Mouse (Mus musculus): Measurements from ENCODE around the gene Serpinb1a. TPM values are rescaled to one million over a fixed set of nuclear protein-coding genes. Genes with fewer than 3 reads are reported as not detected.
"Not testable (repeated sequence)": the region's sequence is repeated elsewhere in the genome, so short reads cannot be mapped to it uniquely, and the experiment has no call there.

The Serpinb1a gene
- polyA plus RNA-seq, 1 experiment from 2014 or later: 31.7 TPM

DNA sequence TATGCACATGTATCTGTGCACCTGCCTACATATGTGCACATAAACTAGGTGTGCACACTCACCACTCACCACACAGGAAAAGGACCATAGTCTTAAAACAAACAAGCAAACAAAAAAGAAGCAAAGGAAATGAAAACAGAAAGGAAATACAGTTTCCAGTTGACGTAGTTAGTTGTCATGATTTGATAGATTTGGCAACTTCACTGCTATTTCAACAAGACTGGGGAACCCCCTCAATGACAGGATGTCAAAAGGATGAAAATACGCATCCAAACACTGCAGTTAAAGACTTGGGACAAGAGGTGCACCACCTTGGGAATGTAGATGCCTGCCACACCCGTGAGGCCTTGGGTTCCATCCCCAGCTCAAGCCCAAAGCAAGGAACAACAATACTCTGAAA, 13.5 kb upstream of the Serpinb1a start:
- H3K4me3 ChIP-seq (replicated peaks); ATAC-seq (ENCODE audit: insufficient number of reproducible peaks, low FRiP score, low TSS enrichment, low read depth); H3K9ac ChIP-seq; H3K4me1 ChIP-seq; H3K27ac ChIP-seq (replicated peaks); H3K27me3 ChIP-seq; H3K9me3 ChIP-seq (replicated peaks); H3K4me2 ChIP-seq (replicated peaks); H3K36me3 ChIP-seq: not testable (repeated sequence)
- 62% methylated on average over 3 of the region's 3 CpGs for WGBS

- Histone ChIP-seq H3K9ac (no peak overlapping the region), H3K4me1 (no peaks in the 10 kb centered on the region), H3K9me3 (replicated peaks) (no peaks in the 10 kb centered on the region), H3K27ac (replicated peaks) (no peak overlapping the region), H3K36me3 (no peaks in the 10 kb centered on the region), H3K4me3 (replicated peaks) (no peak overlapping the region), H3K4me2 (replicated peaks) (no peak overlapping the region), H3K27me3 (no peaks in the 10 kb centered on the region)
- ATAC-seq (ENCODE audit: insufficient number of reproducible peaks, low FRiP score, low TSS enrichment, low read depth): no peak
These were observed 12.5 kb upstream of the Serpinb1a start for GRCm38 (mm10) chr13:32863456-32863855.

DNA sequence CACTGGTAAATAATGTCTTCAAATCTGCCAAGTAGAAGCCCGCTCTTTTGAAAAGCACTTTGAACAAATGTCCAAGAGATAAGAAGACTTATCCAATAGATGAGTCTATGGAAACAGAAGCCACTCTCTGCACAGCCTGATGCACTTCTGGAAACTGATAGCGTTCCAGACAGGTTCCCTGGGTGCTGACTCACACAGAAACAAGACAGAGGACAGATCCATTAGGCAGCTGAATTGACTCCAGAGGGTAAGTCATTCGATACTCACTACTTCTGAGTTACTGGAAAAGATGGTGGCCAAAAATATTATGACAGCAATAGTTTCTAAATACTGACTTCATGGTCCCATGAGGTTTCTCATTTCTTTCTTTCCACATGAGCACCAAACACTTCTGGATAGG, 9.8 kb upstream of the Serpinb1a start:
- Histone ChIP-seq H3K9me3 (replicated peaks) (no peaks in the 10 kb centered on the region), H3K9ac (no peak overlapping the region), H3K4me3 (replicated peaks) (no peak overlapping the region), H3K27me3 (no peaks in the 10 kb centered on the region), H3K4me1 (no peaks in the 10 kb centered on the region), H3K4me2 (replicated peaks) (no peak overlapping the region), H3K27ac (replicated peaks) (no peak overlapping the region), H3K36me3 (no peaks in the 10 kb centered on the region)
- WGBS: 74% methylated on average over 3 of the region's 3 CpGs
- ATAC-seq (ENCODE audit: insufficient number of reproducible peaks, low FRiP score, low TSS enrichment, low read depth): no peak

DNA sequence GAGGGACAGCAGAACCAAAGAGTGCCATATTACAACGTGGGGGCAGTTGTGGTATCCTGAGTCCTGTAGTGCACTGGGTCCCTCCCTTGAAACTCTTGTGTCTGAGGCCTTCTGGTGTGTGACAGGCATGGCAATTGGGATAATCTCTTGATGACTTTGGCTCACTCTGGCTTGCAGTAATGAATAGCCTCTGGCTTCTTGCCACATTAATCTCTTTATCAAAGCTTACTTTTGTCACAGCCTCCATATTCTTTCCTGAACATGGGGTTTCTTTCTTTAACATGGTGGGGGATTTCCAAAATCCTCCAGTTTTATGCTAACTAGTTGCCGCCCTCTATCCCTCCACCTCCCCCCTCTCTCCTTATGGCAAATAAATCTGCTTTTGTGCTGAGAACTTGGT, 2.1 kb upstream of the Serpinb1a start:
- Histone ChIP-seq H3K4me2 (replicated peaks) (no peak overlapping the region), H3K9me3 (replicated peaks) (no peaks in the 10 kb centered on the region), H3K27ac (replicated peaks) (no peak overlapping the region), H3K4me1 (peaks cover 15% of the 10 kb centered on the region), H3K27me3 (no peaks in the 10 kb centered on the region), H3K4me3 (replicated peaks) (no peak overlapping the region), H3K36me3 (no peaks in the 10 kb centered on the region), H3K9ac (no peak overlapping the region)
- WGBS: 57% methylated on average over 2 of the region's 2 CpGs
- ATAC-seq (ENCODE audit: insufficient number of reproducible peaks, low FRiP score, low TSS enrichment, low read depth): no peak

DNA sequence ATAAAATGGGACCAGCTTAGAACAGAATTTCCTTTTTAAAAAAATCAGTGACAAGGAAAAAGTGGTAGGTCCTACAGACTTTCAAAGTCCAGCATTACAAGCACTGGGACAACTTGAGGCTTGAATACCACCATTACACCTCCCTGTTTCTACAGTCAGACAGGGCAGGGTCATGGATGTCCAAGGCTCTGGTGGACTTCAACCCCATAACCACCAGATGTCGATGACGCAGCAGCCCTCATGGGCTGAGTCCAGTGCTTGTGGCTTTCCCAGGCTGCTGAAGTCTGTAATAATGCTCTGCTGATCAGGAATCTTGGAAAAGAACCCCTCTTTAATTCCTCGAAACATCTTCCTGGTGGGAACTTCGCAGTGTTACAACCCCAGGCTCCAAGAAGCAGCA, 1.6 kb upstream of the Serpinb1a start:
- H3K4me2 ChIP-seq (replicated peaks): no peak overlapping the region
- no peak for ATAC-seq (ENCODE audit: insufficient number of reproducible peaks, low FRiP score, low TSS enrichment, low read depth)
- no peak overlapping the region for H3K27ac ChIP-seq (replicated peaks)
- H3K4me1 ChIP-seq: peaks cover 15% of the 10 kb centered on the region
- H3K27me3 ChIP-seq: no peaks in the 10 kb centered on the region
- H3K9me3 ChIP-seq (replicated peaks): no peaks in the 10 kb centered on the region
- 90% methylated on average over 4 of the region's 4 CpGs for WGBS
- H3K36me3 ChIP-seq: no peaks in the 10 kb centered on the region
- no peak overlapping the region for H3K9ac ChIP-seq
- H3K4me3 ChIP-seq (replicated peaks): no peak overlapping the region

- 9% methylated on average over 7 of the region's 7 CpGs for WGBS
- no peak overlapping the region for H3K4me3 ChIP-seq (replicated peaks)
- ATAC-seq (ENCODE audit: insufficient number of reproducible peaks, low FRiP score, low TSS enrichment, low read depth): no peak
- H3K27ac ChIP-seq (replicated peaks): no peak overlapping the region
- no peaks in the 10 kb centered on the region for H3K27me3 ChIP-seq
- no peaks in the 10 kb centered on the region for H3K9me3 ChIP-seq (replicated peaks)
- H3K4me2 ChIP-seq (replicated peaks): no peak overlapping the region
- H3K36me3 ChIP-seq: no peaks in the 10 kb centered on the region
- H3K4me1 ChIP-seq: peaks cover 15% of the 10 kb centered on the region
- no peak overlapping the region for H3K9ac ChIP-seq
These were observed 982 bp upstream of the Serpinb1a start for GRCm38 (mm10) chr13:32851967-32852366.

GRCm38 (mm10) chr13:32850156-32850555, 829 bp downstream of the Serpinb1a start:
- Histone ChIP-seq H3K9me3 (replicated peaks) (no peaks in the 10 kb centered on the region), H3K4me3 (replicated peaks) (no peak overlapping the region), H3K4me2 (replicated peaks) (no peak overlapping the region), H3K36me3 (no peaks in the 10 kb centered on the region), H3K27ac (replicated peaks) (no peak overlapping the region), H3K4me1 (peaks cover 15% of the 10 kb centered on the region), H3K9ac (no peak overlapping the region), H3K27me3 (no peaks in the 10 kb centered on the region)
- ATAC-seq (ENCODE audit: insufficient number of reproducible peaks, low FRiP score, low TSS enrichment, low read depth): no peak
- WGBS: 57% methylated on average over 1 of the region's 1 CpGs

DNA sequence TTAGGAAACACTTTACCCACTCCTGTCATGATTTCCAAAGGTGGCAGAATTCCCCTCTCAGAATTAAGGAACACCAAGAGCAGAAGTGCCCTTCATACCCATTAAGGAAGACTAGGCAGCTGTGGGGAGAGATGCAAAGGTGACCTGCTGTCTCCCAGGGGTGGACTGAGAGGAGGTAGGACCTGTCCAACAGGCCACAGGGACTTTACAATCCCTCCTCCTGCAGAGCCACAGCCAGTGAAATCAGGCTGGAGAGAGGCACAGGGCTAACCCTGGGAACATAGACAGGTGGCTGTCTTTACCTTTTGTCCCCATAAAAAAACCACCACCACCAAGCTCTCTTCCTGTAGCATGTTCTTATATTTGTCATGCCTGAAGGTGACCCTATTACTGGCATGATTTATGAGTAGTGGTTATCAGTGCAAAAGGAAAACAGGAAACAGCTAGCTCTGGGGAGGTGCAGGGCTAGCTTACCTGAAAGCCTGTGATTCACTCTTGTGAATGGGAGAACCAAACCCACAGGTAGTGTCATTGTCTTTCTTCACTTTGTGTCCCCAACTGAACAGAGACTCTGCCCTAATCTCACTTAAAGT, 1.4 kb downstream of the Serpinb1a start:
- no peaks in the 10 kb centered on the region for H3K9me3 ChIP-seq (replicated peaks)
- H3K4me3 ChIP-seq (replicated peaks): no peak overlapping the region
- no peak for ATAC-seq (ENCODE audit: insufficient number of reproducible peaks, low FRiP score, low TSS enrichment, low read depth)
- H3K4me2 ChIP-seq (replicated peaks): no peak overlapping the region
- no peaks in the 10 kb centered on the region for H3K36me3 ChIP-seq
- peaks cover 15% of the 10 kb centered on the region for H3K4me1 ChIP-seq
- H3K9ac ChIP-seq: no peak overlapping the region
- no peaks in the 10 kb centered on the region for H3K27me3 ChIP-seq
- no peak overlapping the region for H3K27ac ChIP-seq (replicated peaks)

DNA sequence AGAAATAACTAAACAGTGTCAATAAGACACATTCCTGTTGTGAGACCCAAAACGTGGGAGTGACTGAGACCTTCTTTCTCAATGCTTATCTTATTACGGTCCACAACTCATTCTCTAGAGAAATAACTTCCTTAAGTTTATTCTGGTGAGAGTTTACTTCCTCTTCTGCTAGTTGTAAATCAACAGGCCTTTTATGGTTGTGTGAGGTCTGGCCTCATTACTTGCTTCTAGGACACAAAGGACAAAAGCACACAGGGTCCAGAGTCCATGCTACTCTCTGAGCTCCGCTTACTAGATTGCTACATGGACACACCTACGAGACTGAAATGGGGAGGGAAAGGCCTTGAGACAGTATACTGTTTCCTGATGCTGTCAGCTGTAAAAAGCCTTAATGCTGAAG, 1.9 kb downstream of the Serpinb1a start:
- ATAC-seq (ENCODE audit: insufficient number of reproducible peaks, low FRiP score, low TSS enrichment, low read depth): no peak
- Histone ChIP-seq H3K27ac (replicated peaks) (no peak overlapping the region), H3K27me3 (no peaks in the 10 kb centered on the region), H3K9ac (no peak overlapping the region), H3K36me3 (no peaks in the 10 kb centered on the region), H3K4me1 (peaks cover 15% of the 10 kb centered on the region), H3K9me3 (replicated peaks) (no peaks in the 10 kb centered on the region), H3K4me2 (replicated peaks) (no peak overlapping the region), H3K4me3 (replicated peaks) (no peak overlapping the region)
- WGBS: 65% methylated on average over 4 of the region's 4 CpGs

GRCm38 (mm10) chr13:32846221-32846620, 4.8 kb downstream of the Serpinb1a start:
- Histone ChIP-seq H3K36me3 (no peaks in the 10 kb centered on the region), H3K4me2 (replicated peaks) (no peak overlapping the region), H3K4me1 (peaks cover 10% of the 10 kb centered on the region), H3K27ac (replicated peaks) (no peak overlapping the region), H3K27me3 (no peaks in the 10 kb centered on the region), H3K9me3 (replicated peaks) (no peaks in the 10 kb centered on the region), H3K4me3 (replicated peaks) (no peak overlapping the region), H3K9ac (no peak overlapping the region)
- ATAC-seq (ENCODE audit: insufficient number of reproducible peaks, low FRiP score, low TSS enrichment, low read depth): no peak

GRCm38 (mm10) chr13:32841349-32841748, 9.6 kb downstream of the Serpinb1a start:
- H3K9me3 ChIP-seq (replicated peaks): no peaks in the 10 kb centered on the region
- no peaks in the 10 kb centered on the region for H3K4me1 ChIP-seq
- no peak overlapping the region for H3K4me2 ChIP-seq (replicated peaks)
- no peak overlapping the region for H3K27ac ChIP-seq (replicated peaks)
- H3K36me3 ChIP-seq: no peaks in the 10 kb centered on the region
- no peaks in the 10 kb centered on the region for H3K27me3 ChIP-seq
- H3K4me3 ChIP-seq (replicated peaks): no peak overlapping the region
- no peak for ATAC-seq (ENCODE audit: insufficient number of reproducible peaks, low FRiP score, low TSS enrichment, low read depth)
- H3K9ac ChIP-seq: no peak overlapping the region
- WGBS: 86% methylated on average over 3 of the region's 3 CpGs

- H3K4me3 ChIP-seq (replicated peaks): no peak overlapping the region
- WGBS: 61% methylated on average over 1 of the region's 1 CpGs
These were observed 11.7 kb downstream of the Serpinb1a start for GRCm38 (mm10) chr13:32839314-32839713.

More at GRCm38 (mm10) chr13:32839314-32839713, 11.7 kb downstream of the Serpinb1a start:
- no peaks in the 10 kb centered on the region for H3K27me3 ChIP-seq
- H3K36me3 ChIP-seq: no peaks in the 10 kb centered on the region
- H3K4me2 ChIP-seq (replicated peaks): no peak overlapping the region
- H3K9ac ChIP-seq: no peak overlapping the region
- H3K27ac ChIP-seq (replicated peaks): no peak overlapping the region
- H3K4me1 ChIP-seq: no peaks in the 10 kb centered on the region
- no peak for ATAC-seq (ENCODE audit: insufficient number of reproducible peaks, low FRiP score, low TSS enrichment, low read depth)
- H3K9me3 ChIP-seq (replicated peaks): no peaks in the 10 kb centered on the region
